ENCODE assay signal across 16 mouse cellular contexts in genomic region chr6:147455775-147456174, GRCm38 (mm10). TPM values are rescaled to one million over a fixed set of nuclear protein-coding genes. Genes with fewer than 3 reads are reported as not detected.
DNase-seq lines count a peak whose midpoint lies in the region; ATAC-seq and TF ChIP-seq lines count a peak whose summit lies in the region.
"Had no signal": no experiment of that assay in that cellular context is flagged by ENCODE, and none has a peak within 500 bp of the region (broad histone marks: within the 10 kb centered on the region; RNA-seq: fewer than 3 reads in every experiment).

No protein-coding gene starts in this region.

- ATAC-seq in kidney, embryonic 15.5 days (replicated peaks; ENCODE audit: low FRiP score) = no peak
- ATAC-seq: hindbrain, embryonic 16.5 days had no signal

- H3K79me2 ChIP-seq in CH12.LX (replicated peaks; ENCODE audit: control insufficient read depth, extremely low read depth, insufficient read depth, poor library complexity, severe bottlenecking) = no peaks in the 10 kb centered on the region

- no peak for TF ChIP-seq RAD21 in CH12.LX (IDR thresholded peaks at IDR 0.05; ENCODE audit: low read depth, low read length)

- no peak overlapping the region for H3K27ac ChIP-seq in kidney, embryonic 15.5 days
- H3K27ac ChIP-seq in CH12.LX (ENCODE audit: insufficient read depth, low read depth) = no peak overlapping the region
- H3K27ac ChIP-seq: embryonic facial prominence, embryonic 12.5 days; heart, embryonic 13.5 days; limb, embryonic 13.5 days had no signal

- no peaks in the 10 kb centered on the region for H3K9me3 ChIP-seq in kidney, embryonic 15.5 days (replicated peaks)
- peaks cover 5% of the 10 kb centered on the region for H3K9me3 ChIP-seq in CH12.LX (replicated peaks; ENCODE audit: low read length)
- H3K9me3 ChIP-seq: embryonic facial prominence, embryonic 12.5 days had no signal

- H3K4me1 ChIP-seq in kidney, embryonic 15.5 days = no peaks in the 10 kb centered on the region
- H3K4me1 ChIP-seq in CH12.LX (ENCODE audit: control insufficient read depth in 1 of 2, insufficient read depth in 2 of 2) = peaks cover 4 to 11% of the 10 kb centered on the region in 2 experiments; a peak in 3 of 4 replicates
- H3K4me1 ChIP-seq: embryonic facial prominence, embryonic 12.5 days; heart, embryonic 13.5 days; limb, embryonic 13.5 days had no signal

- H3K4me2 ChIP-seq in kidney, embryonic 15.5 days = no peak overlapping the region
- no peak overlapping the region for H3K4me2 ChIP-seq in CH12.LX (ENCODE audit: insufficient read depth, low read depth, poor library complexity, severe bottlenecking)
- H3K4me2 ChIP-seq: embryonic facial prominence, embryonic 12.5 days; heart, embryonic 13.5 days; limb, embryonic 13.5 days; lung, embryonic 14.5 days; midbrain, embryonic 11.5 days had no signal

- peak; percentile 8 for DNase-seq in kidney, adult 9 months
- DNase-seq in CH12.LX (ENCODE audit: extremely low read depth) = peak; percentile 80
- peak; percentile 43 for DNase-seq in NIH3T3 (ENCODE audit: low read depth)
- peak; percentile 67 for DNase-seq in lung, postnatal 10 days
- no peak for DNase-seq in urinary bladder, adult 2 months (ENCODE audit: low spot score)
- no peak for DNase-seq in testis, postnatal 10 days (ENCODE audit: low spot score)
- DNase-seq: cerebellum, postnatal 36 days; layer of hippocampus, postnatal 36 days; lung, embryonic 14.5 days; right cerebral cortex, adult 18-20 months had no signal

- H3K27me3 ChIP-seq in kidney, embryonic 15.5 days = no peaks in the 10 kb centered on the region
- no peaks in the 10 kb centered on the region for H3K27me3 ChIP-seq in CH12.LX (replicated peaks)
- H3K27me3 ChIP-seq: embryonic facial prominence, embryonic 12.5 days; heart, embryonic 13.5 days; limb, embryonic 13.5 days had no signal

- in situ Hi-C loops in CH12.LX (cut with MboI; ENCODE audit: low pct_ligation_motif_present, low pct_unique_long_range_greater_than_20kb, low sequenced_read_pairs) = no loop called here

- H3K36me3 ChIP-seq in kidney, embryonic 15.5 days = no peaks in the 10 kb centered on the region
- H3K36me3 ChIP-seq in CH12.LX (replicated peaks in 1 of 2; ENCODE audit: control insufficient read depth in 1 of 2, insufficient read depth in 1 of 2, low read length in 1 of 2) = no peaks in the 10 kb centered on the region
- H3K36me3 ChIP-seq: embryonic facial prominence, embryonic 12.5 days; heart, embryonic 13.5 days; limb, embryonic 13.5 days had no signal

- dilution Hi-C loops in CH12.LX (cut with MboI; ENCODE audit: extremely low pct_ligation_motif_present, extremely low pct_unique_long_range_greater_than_20kb, low sequenced_read_pairs) = no loop called here

- H3K4me3 ChIP-seq in kidney, embryonic 15.5 days (replicated peaks) = no peak overlapping the region
- H3K4me3 ChIP-seq in CH12.LX (replicated peaks in 1 of 3; ENCODE audit: low read depth in 2 of 3, low read length in 2 of 3, poor library complexity in 1 of 3) = no peak overlapping the region
- H3K4me3 ChIP-seq: embryonic facial prominence, embryonic 12.5 days; heart, embryonic 13.5 days; limb, embryonic 13.5 days had no signal

- no peak for TF ChIP-seq POLR2A in CH12.LX (IDR thresholded peaks at IDR 0.05; ENCODE audit: low read depth, low read length)

- H3K9ac ChIP-seq in kidney, embryonic 15.5 days = no peak overlapping the region
- H3K9ac ChIP-seq in CH12.LX (ENCODE audit: insufficient read depth, low read depth) = no peak overlapping the region
- H3K9ac ChIP-seq: embryonic facial prominence, embryonic 12.5 days; heart, embryonic 13.5 days; limb, embryonic 13.5 days; lung, embryonic 14.5 days had no signal

- TF ChIP-seq EP300 in CH12.LX (IDR thresholded peaks at IDR 0.05; ENCODE audit: low read length) = peak; percentile 52; the same call in 1 of the 2 replicates

- 85% methylated on average over 5 of the region's 5 CpGs for WGBS in kidney, embryonic 15.5 days

- TF ChIP-seq CTCF in CH12.LX (conservative IDR thresholded peaks at IDR 0.05 in 1 of 2, IDR thresholded peaks at IDR 0.05 in 1 of 2; ENCODE audit: low read depth in 2 of 2, low read length in 2 of 2) = no peak

TF ChIP-seq in CH12.LX, 34 proteins besides CTCF, POLR2A, EP300 and RAD21:
- 0 out of 2 replicates have a peak, but pooled peaks have one; percentile 8 for TF ChIP-seq BHLHE40 (IDR thresholded peaks at IDR 0.05; ENCODE audit: low read depth, low read length)
- TF ChIP-seq MEF2A (IDR thresholded peaks at IDR 0.05; ENCODE audit: borderline replicate concordance, low read depth, low read length) = peak; percentile 90
- peak; percentile 67 for TF ChIP-seq TCF12 (IDR thresholded peaks at IDR 0.05; ENCODE audit: low read depth, low read length)
- TF ChIP-seq USF1 (IDR thresholded peaks at IDR 0.05; ENCODE audit: low read depth, low read length) = no peak
- TF ChIP-seq JUN (IDR thresholded peaks at IDR 0.05; ENCODE audit: insufficient read depth, low read depth, low read length) = 0 out of 2 replicates have a peak, but pooled peaks have one; percentile 5
- peak; percentile 94 for TF ChIP-seq ETS1 (conservative IDR thresholded peaks at IDR 0.05; ENCODE audit: low read depth, low read length)
- TF ChIP-seq SMC3 (IDR thresholded peaks at IDR 0.05; ENCODE audit: low read depth, low read length) = no peak
- TF ChIP-seq IRF4 (IDR thresholded peaks at IDR 0.05; ENCODE audit: low read depth, low read length) = peak; percentile 68

RNA-seq across cellular contexts. Expression of gene Ccdc91, which starts 19.9 kb away (rescaled TPM):
- polyA plus RNA-seq in kidney, embryonic 15.5 days (2015; fragmentation: Nextera tagmentation; extraction: Ambion mirVana) = 25.2 and 29.3 TPM in 2 replicates
- total RNA-seq in CH12.LX (2012; rRNA removed) (9.3 and 15.6 TPM in 2 replicates), CH12.LX (2014; rRNA removed) (12.3 and 14.4 TPM in 2 replicates)
- polyA plus RNA-seq in CH12.LX (2012; ENCODE audit: insufficient read length, low read depth) = 12.0 TPM in 2 replicates
- 33.9 and 37.7 TPM in 2 replicates for polyA plus RNA-seq in urinary bladder, adult 2 months (2012; rRNA removed)

Comparison
In these comparisons a context has a peak if more than half of its experiments do, and no peak if none do; other contexts are left out.
1. DNase-seq: peak in kidney, adult 9 months (single experiment), CH12.LX (single experiment), NIH3T3 (single experiment) and lung, postnatal 10 days (single experiment); none in urinary bladder, adult 2 months (single experiment) and testis, postnatal 10 days (single experiment).